Mouse (Mus musculus): ENCODE results near the gene Aprt. TPM values are rescaled to one million over a fixed set of nuclear protein-coding genes. Genes with fewer than 3 reads are reported as not detected.

Aprt gene
- polyA plus RNA-seq, 1 experiment: 60.1 TPM

DNA sequence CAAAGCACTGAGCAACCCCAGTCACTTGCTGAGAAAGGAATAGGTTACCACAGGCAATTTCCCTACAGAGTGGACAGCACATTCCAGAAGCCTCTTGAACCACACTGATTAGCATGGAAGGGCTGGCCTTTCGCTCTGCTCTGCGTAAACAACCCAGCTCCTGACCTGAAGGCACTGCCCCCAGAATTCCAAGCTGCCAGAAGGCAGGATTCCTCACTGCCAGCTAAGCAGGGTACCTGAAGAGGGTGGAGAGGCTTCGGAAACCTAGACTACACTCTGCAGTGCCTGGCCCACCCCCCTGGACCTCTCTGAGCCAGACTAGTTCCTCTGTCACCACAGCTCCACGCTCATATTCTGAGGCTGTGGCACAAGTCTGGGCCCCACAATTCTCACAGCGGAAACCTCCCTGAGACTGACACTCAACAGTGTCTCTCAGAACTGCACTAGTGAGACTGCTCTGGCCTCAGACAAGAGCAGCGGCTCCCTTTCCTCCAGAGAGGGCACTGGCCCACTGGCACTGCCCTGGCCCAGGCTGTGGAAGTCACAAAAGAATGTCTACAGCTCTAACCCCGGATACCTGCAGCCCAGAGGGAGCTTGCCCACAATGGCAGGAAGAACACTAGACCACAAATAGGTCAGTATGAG, 50.1 kb downstream of the Aprt start:
- TF ChIP-seq CTCF (IDR thresholded peaks at IDR 0.05; ENCODE audit: extremely low read depth, insufficient read depth, low read length) (no peak), POLR2A (IDR thresholded peaks at IDR 0.05; ENCODE audit: extremely low read depth, insufficient read depth, low read length) (no peak)
- H3K4me1 ChIP-seq (ENCODE audit: control insufficient read depth, insufficient read depth, low read length): 0 out of 2 replicates have a peak, but pooled peaks cover 1% of the 10 kb centered on the region
- H3K27ac ChIP-seq (ENCODE audit: insufficient read depth, low read length): no peak overlapping the region
- no peak overlapping the region for H3K4me3 ChIP-seq (ENCODE audit: insufficient read depth, low read length)

DNA sequence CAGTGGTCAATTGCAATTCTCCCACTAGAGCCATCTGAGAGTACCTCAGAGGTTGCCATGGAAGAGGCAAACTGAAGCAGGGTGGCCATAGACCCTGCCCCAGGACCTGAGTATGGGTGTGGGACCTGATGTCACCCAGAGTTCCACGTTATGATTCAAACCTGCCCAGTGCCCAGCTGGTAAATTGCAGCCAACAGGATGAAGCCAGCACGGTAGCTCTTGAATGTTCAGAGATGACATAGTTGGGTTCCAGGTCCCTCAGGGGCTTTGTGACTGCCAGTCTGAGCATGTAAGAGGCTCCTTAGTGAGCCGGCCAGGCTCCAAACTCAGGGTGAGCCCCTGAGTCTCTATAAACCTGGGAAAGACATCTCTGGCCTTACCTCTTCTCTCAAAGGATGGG, 50.6 kb downstream of the Aprt start:
- H3K27ac ChIP-seq (ENCODE audit: insufficient read depth, low read length): no peak overlapping the region
- no peak overlapping the region for H3K4me3 ChIP-seq (ENCODE audit: insufficient read depth, low read length)
- TF ChIP-seq POLR2A (IDR thresholded peaks at IDR 0.05; ENCODE audit: extremely low read depth, insufficient read depth, low read length): no peak
- H3K4me1 ChIP-seq (ENCODE audit: control insufficient read depth, insufficient read depth, low read length): 0 out of 2 replicates have a peak, but pooled peaks cover 1% of the 10 kb centered on the region

DNA sequence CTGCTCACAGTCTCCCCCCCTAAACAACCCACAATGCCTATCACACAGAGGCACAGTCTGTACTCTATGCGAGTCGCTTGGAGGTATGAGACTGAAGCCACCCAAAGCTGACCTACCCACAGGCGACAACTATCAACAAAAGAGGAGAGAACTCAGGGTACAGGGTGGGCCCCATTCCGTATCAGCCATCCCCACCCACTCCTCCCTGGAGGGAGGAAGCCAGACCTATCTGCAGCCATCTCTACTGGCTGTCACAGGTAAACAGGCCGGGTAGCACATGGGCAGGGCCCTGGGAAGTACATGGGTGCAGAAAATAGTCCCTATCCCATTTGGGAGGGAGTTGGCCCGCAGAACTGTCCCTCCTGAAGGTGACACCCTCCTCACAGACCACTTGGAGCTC, 51.7 kb downstream of the Aprt start:
- TF ChIP-seq CTCF (IDR thresholded peaks at IDR 0.05; ENCODE audit: extremely low read depth, insufficient read depth, low read length) (no peak), POLR2A (IDR thresholded peaks at IDR 0.05; ENCODE audit: extremely low read depth, insufficient read depth, low read length) (no peak)
- H3K27ac ChIP-seq (ENCODE audit: insufficient read depth, low read length): no peak overlapping the region
- H3K4me3 ChIP-seq (ENCODE audit: insufficient read depth, low read length): no peak overlapping the region
- H3K4me1 ChIP-seq (ENCODE audit: control insufficient read depth, insufficient read depth, low read length): 0 out of 2 replicates have a peak, but pooled peaks cover 1% of the 10 kb centered on the region

Other genes with a start within 250 kb of the Aprt start
- 4.0 and 5.5 TPM in 2 replicates for gene Trhr2, start 216.2 kb downstream of the Aprt start, polyA plus RNA-seq (2012; rRNA removed)
- gene Zc3h18, start 200.3 kb downstream of the Aprt start, polyA plus RNA-seq (2012; rRNA removed): 33.0 and 33.6 TPM in 2 replicates
- 0.21 and 0.36 TPM in 2 replicates for gene Il17c, start 154.9 kb downstream of the Aprt start, polyA plus RNA-seq (2012; rRNA removed)
- gene Cyba, start 144.0 kb downstream of the Aprt start, polyA plus RNA-seq (2012; rRNA removed): 19.3 and 19.8 TPM in 2 replicates
- gene Mvd, start 133.5 kb downstream of the Aprt start, polyA plus RNA-seq (2012; rRNA removed): 36.6 and 42.7 TPM in 2 replicates
- 0.93 and 1.2 TPM in 2 replicates for gene Snai3, start 116.2 kb downstream of the Aprt start, polyA plus RNA-seq (2012; rRNA removed)
- gene Rnf166, start 100.8 kb downstream of the Aprt start, polyA plus RNA-seq (2012; rRNA removed): 68.2 and 76.8 TPM in 2 replicates
- 43.5 and 43.6 TPM in 2 replicates for gene Ctu2, start 100.8 kb downstream of the Aprt start, polyA plus RNA-seq (2012; rRNA removed)
- 7.6 and 7.7 TPM in 2 replicates for gene Piezo1, start 25.6 kb downstream of the Aprt start, polyA plus RNA-seq (2012; rRNA removed)
- gene Cdt1, start 8.9 kb downstream of the Aprt start, polyA plus RNA-seq (2012; rRNA removed): 2.8 and 3.2 TPM in 2 replicates
- gene Galns, start 34.6 kb upstream of the Aprt start, polyA plus RNA-seq (2012; rRNA removed): 7.2 and 8.8 TPM in 2 replicates
- gene Trappc2l, start 34.7 kb upstream of the Aprt start, polyA plus RNA-seq (2012; rRNA removed): 133 and 157 TPM in 2 replicates
- gene Pabpn1l, start 45.8 kb upstream of the Aprt start, polyA plus RNA-seq (2012; rRNA removed): not detected in 2 replicates
- 8.6 and 9.1 TPM in 2 replicates for gene Cbfa2t3, start 122.2 kb upstream of the Aprt start, polyA plus RNA-seq (2012; rRNA removed)
- gene Acsf3, start 198.6 kb upstream of the Aprt start, polyA plus RNA-seq (2012; rRNA removed): 21.8 and 23.0 TPM in 2 replicates